Mouse (Mus musculus) cerebellum, postnatal 36 days (tissue): ENCODE results near the gene Mtx2.

Source experiments
- DNase-seq, 2 experiments: peaks; one replicate each; pipeline ENCODE4 v3.0.0; 2021 to 2022; ENCODE audit warnings: mixed read lengths in 2 of 2

Gene Mtx2

DNA sequence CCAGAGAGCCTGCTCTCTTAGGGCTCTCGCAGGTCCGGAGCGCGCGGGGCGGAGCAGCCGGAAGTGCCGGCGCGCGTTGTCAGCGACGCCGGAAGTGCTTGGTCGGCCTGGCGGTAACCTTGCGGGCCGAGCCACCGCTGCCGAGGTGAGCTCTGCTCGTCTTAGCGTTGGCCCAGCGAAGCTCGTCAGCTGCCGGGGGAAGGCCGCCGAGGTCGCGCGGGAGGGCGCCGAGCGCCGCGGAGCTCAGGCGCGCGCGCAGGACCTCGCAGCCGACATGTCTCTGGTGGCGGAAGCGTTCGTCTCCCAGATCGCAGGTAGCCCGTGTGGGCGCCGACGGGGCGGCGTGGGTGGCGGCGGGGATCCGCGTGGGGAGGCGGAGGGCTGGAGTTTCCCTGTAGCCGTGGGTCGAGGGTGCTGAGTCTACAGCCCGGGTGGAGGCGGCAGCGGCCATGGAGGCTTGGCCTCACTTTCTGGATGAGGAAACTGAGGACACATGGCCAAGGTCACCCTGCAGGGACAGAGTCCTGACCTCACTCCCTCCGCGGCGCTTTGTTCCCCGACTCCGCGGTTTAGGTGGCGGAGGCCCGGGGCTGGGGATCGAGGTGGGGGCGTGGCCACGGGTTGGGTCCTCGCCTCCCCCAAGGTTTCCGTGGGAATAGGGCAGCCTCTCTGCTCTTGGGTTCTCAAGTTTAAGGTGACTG, at the start of gene Mtx2:
Gene Mtx2, plus strand, starts transcription at position 74 of the 701 bp plus-strand sequence.
- DNase-seq, result peak; percentile 79 to 81

GRCm38 (mm10) chr2:74777536-74778275, 47.9 kb upstream of the Mtx2 start:
- no peak for DNase-seq

GRCm38 (mm10) chr2:74781386-74781785, 44.2 kb upstream of the Mtx2 start:
- no peak for DNase-seq

DNA sequence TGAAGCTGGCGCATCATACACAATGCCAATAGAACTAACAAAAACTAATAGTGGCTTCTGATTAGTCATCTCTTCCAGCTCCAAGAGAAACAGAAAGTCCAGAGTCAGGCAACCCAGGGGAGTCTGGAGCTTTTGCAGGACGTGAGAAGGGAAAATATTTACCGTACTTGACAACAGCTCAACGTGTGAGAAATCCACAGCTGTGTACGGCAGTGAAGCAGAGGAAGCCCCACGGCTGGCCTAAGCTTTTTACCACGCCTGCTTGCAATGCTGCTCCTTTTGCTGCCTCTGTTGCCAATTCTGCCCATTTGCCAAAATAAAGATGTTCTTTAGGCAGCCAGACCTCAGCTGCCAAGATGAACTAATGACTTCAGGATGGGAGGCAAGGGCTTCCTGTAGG, 30.1 kb upstream of the Mtx2 start:
- DNase-seq, result no peak

- DNase-seq, result no peak
Observed at GRCm38 (mm10) chr2:74808431-74808830, 17.2 kb upstream of the Mtx2 start.

DNA sequence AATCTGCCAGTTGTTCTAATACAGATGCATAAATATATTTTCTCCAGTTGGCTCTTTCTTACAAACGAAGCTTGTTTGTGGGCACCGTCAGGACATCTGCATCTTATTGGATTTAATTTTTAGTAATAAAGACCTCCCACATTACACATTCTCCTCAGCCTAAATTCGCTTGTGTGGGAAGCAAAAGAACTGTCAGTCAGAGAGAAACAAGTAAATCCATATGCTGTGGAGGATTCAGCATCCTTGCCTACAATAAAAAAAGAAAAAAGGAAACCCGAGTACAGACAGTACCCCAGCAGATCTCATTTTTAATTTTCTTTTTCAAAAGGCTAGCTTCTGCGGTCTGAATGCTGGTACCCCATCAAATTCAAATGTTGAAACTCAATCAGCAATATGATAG, 2.9 kb upstream of the Mtx2 start:
- DNase-seq, result no peak

DNA sequence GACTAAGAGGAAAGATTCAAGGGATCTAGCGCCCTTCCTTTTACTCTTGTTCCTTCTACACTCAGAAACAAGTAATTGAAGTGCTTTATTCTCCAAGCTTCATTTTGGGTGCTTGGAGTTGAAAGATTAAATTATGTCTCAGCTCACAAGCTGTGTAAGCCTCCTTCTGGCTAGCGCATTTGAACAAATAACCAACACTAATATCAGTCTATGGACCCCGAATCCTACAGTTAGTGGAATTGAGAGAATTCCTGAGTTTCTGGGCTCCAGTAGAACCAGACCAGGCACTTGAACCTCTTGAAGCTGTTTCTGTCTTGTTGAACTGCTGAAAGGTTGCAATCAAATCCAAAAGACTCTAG, 253 bp upstream of the Mtx2 start:
- no peak for DNase-seq

DNA sequence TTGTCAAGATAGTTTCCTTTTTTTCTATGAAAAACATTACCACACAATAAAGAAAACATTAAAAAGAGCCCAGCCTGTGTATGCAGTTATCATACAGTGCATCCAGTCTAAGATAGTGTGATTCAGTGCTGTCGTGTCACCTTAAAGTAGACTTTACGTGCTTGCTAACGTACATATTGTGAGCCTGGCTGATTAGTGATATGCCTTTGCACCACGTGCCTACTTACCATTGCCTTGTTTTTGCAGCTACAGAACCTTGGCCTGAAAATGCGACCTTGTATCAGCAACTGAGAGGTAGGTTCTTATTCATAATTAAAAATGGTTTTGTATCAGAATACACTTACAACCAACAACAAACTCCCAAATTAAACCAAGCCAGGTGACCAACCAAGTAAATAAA, 21.4 kb downstream of the Mtx2 start:
- DNase-seq, result no peak

- DNase-seq, result no peak
Observed at GRCm38 (mm10) chr2:74847516-74847915, 21.9 kb downstream of the Mtx2 start.

DNA sequence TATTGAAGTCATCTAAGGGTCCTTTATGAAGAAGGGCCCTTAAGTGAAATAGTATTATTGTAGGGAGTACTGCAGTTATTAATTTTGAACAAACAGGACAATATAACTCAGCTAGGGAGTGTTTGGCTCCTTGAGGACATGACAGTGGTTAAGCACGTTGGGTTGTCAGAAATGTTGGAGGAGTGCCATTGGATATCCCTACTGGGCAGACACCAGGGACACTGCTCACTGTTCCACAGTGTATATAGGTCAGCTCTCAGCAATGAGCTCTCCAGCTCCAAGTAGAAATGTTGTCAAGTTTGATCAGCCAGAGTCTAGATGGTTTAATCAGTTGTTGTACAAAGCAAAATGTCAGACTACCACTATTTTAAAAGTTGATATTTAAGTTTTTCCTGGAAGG, 24.4 kb downstream of the Mtx2 start:
- peak; percentile 19 to 39 for DNase-seq

GRCm38 (mm10) chr2:74862070-74862476, 36.5 kb downstream of the Mtx2 start:
- no peak for DNase-seq

- DNase-seq, result no peak
Observed at GRCm38 (mm10) chr2:74865414-74865813, 39.8 kb downstream of the Mtx2 start.

DNA sequence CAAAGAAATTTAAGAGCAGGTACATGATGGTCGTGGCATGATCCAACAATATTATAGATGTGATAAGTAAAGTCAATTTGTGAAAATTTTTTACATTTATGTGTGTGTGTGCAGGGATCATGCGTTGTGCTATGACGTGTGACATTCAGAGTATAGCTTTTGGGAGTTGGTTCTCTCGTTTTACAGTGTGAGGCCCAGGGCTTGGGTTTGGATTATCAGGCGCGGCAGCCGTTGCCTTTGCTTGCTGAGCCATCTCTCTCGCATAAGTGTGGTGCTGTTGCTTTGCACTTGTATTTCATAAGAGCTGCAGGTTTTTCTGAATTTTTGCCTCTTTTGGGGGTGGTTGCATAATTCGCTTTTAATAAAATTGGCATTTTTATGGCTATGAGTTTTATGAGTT, 48.4 kb downstream of the Mtx2 start:
- no peak for DNase-seq

GRCm38 (mm10) chr2:74884357-74884756, 58.8 kb downstream of the Mtx2 start:
- DNase-seq, result no peak

DNA sequence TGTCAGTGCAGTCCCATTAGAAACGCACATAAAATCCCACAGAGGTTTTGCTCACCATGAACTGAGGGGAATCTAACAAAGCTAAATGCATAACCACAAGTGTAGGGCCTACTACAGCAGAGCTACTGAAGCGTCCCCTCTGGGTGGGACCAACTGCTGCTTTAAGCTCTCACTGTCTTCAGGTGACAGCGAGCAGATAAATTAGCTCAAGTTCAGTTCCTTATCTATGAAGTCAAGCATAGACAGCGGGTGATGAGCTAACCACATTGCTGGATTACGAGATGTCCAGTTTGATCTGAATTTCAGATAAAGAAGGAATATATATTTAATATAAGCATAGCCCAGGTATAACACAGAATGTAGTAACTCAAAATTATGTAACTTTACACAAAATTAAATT, 66.3 kb downstream of the Mtx2 start:
- DNase-seq, result no peak

GRCm38 (mm10) chr2:74892881-74893615, 67.4 kb downstream of the Mtx2 start:
- no peak for DNase-seq

DNA sequence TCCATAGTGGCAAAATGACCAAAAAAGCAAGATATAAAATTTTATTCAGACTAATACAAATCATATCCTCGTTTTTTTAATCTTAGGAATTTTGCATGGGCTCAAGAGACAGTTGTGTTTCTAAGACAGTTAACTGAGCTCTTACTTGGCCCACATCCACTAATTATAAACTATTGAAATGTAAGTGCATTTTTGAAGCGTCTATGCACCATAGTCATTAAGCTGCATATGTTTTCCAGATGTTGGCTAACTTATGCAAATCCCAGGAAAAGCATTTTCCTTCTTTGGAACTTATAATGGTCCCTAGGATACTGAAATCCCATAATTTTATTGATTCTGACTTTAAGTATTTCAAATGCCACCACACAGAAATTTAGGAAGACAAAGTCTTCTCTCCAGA, 68.5 kb downstream of the Mtx2 start:
- DNase-seq, result no peak

DNA sequence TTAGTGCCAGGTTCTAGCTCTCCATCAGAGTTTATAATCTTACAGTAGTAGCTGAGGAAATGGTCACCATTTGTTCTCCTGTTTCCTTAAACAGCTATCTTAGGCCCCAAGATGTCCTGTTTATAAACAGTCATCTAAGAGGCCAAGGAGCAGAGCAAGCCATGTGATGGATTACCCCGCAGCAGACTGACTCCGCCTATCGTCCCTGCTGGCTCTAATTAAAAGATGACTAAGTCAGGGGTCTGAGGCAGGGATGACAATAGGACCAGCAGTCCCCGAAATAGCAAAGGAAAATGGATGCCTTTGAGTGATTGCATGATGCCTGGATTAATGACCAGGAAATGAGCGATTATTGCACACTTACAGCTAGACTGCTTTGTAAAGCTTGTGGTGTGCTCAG, 74.4 kb downstream of the Mtx2 start:
- DNase-seq, result no peak

DNA sequence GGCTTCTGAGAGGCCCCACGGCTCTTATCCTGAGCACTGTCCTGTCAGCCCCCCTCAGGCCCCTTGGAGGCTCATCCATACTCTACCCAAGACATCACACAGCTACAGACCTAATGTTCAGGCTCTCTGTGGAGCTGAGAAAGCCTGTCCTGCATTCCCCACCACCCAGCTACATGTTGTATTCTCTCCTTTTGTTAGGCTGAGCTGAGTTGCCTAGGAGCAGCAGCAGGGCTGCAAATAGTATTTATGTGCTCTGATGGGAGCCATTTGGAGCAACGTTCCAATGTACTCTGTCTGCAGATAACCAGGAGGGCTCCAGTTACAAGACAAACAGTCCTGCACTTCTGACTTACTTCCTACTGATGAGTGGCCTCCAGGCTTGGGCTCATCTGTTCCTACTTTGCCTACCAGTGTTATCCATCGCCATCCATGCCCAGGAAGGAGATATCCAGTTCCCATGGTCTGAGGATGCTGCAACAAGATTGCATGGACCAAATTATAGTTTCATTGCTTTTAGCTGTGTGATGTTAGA, 76.2 kb downstream of the Mtx2 start:
- no peak for DNase-seq

DNA sequence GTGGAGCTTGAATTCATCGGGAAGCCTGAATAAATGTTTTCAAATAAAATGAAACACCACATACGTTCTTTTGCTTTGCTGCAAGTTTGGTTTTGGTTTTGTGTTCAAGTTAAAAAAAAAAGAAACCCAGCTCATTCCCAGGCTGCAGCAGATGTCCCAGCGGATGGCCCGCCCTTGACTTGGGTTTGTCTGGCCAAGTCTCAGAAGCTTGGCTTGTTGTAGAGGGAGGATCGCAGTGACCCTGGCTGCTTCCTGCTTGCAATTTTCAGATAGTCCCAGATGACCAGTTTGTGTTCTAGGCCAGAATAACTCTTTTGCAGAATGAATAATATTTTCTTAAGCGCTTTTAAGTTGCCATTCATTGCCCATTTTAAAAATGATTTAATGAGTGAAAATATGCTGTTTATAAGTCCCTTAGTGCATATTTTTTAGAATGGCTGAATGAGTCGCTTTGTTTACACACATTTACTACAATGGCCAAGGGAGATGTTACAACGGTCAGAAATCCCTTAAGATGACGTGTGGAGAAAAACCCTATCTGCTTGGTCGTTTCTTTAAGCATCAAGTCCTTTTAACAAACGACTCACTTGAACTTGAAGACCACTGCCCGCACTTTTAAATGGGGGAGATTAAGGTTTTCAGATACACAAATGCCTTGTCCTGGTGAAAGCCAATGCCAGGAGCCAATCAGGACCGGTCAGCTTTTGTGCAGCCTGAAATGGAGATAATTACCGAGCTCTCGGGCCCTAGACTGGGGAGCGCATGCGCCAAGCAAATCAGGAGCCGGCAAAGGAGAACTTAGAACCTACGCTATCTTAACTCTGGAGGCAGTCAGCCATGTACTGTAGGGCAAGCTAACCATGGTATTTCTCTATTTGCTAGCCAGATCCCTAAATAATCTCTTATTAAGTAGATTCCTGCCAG, 82.0 kb downstream of the Mtx2 start:
- DNase-seq, result no peak

GRCm38 (mm10) chr2:74912031-74912430, 86.4 kb downstream of the Mtx2 start:
- no peak for DNase-seq

DNA sequence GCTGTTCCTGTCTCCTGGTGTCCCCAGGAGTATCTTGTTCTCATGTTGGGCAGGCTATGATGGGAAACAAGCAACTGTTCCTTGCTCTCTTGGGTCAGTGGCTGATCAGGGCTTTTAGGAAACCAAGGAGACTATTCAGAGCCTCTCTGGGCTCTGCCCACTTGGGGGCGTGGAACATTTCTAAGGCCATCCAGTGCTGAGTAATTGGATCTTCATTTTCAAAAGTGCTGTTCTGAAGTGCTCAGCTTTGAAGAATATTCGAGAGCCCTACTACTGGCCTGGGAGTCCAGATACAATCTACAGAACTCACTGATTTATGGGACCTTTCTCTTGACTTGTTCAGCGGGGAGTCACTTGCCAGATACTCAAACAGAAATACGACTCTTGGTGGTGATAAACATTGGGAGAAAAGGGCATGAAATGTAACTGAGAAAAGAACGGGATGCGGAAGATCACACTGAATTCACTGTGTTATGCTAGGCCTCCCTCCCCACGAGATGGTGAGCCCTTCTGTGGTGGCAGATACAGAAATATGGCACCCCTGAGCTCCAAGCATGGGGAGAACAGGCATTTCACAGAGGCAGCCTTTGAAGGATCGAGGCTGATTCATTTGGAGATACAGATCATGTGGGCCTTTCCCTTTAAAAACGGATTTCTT, 92.4 kb downstream of the Mtx2 start:
- no peak for DNase-seq
